Mouse (Mus musculus) forebrain, embryonic 10.5 days (tissue): ENCODE data around the gene Ak2. TPM values are rescaled to one million over a fixed set of nuclear protein-coding genes. Genes with fewer than 3 reads are reported as not detected.

Experiments
- DNase-seq: peaks from one replicate; pipeline ENCODE4 v3.0.0-alpha.2; 2017; ENCODE audit warnings: low spot score; ENCODE audit errors: extremely low spot score
- H3K27ac ChIP-seq: fragments of 300-500 bp; sonication (generic); 2 replicates; pipeline ENCODE4 v1.5.1; 2016; ENCODE audit warnings: mild to moderate bottlenecking
- H3K27me3 ChIP-seq: fragments of 300-500 bp; sonication (generic); 2 replicates; pipeline ENCODE4 v1.6.1; 2016; ENCODE audit warnings: mild to moderate bottlenecking; ENCODE audit not compliant: poor library complexity, severe bottlenecking
- H3K36me3 ChIP-seq: fragments of 300-500 bp; sonication (generic); replicated peaks from 2 replicates; pipeline ENCODE4 v1.6.1; 2016; ENCODE audit warnings: mild to moderate bottlenecking, moderate library complexity
- H3K4me1 ChIP-seq: fragments of 300-500 bp; sonication (generic); 2 replicates; pipeline ENCODE4 v1.6.1; 2016
- H3K4me3 ChIP-seq: fragments of 300-500 bp; sonication (generic); 2 replicates; pipeline ENCODE4 v1.5.1; 2016; ENCODE audit warnings: mild to moderate bottlenecking, moderate library complexity
- H3K9me3 ChIP-seq: fragments of 300-500 bp; sonication (generic); 2 replicates; pipeline ENCODE4 v1.6.1; 2016; ENCODE audit warnings: mild to moderate bottlenecking, moderate library complexity
- WGBS: fragments of 180-500 bp; shearing (Covaris S2); methylation state at CpG from one replicate; pipeline ENCODE4 v1.1.7; 2016; 5-methylcytosine and 5-hydroxymethylcytosine counted together
- polyA plus RNA-seq: library from polyadenylated mRNA; unstranded; fragments of >200 nt; fragmentation: Nextera tagmentation; extraction: Ambion mirVana; gene quantifications from 2 replicates; pipeline ENCODE4 v1.2.1, GENCODE M21; 2016

Ak2 gene
- polyA plus RNA-seq, 1 experiment from 2014 or later = 245 TPM

DNA sequence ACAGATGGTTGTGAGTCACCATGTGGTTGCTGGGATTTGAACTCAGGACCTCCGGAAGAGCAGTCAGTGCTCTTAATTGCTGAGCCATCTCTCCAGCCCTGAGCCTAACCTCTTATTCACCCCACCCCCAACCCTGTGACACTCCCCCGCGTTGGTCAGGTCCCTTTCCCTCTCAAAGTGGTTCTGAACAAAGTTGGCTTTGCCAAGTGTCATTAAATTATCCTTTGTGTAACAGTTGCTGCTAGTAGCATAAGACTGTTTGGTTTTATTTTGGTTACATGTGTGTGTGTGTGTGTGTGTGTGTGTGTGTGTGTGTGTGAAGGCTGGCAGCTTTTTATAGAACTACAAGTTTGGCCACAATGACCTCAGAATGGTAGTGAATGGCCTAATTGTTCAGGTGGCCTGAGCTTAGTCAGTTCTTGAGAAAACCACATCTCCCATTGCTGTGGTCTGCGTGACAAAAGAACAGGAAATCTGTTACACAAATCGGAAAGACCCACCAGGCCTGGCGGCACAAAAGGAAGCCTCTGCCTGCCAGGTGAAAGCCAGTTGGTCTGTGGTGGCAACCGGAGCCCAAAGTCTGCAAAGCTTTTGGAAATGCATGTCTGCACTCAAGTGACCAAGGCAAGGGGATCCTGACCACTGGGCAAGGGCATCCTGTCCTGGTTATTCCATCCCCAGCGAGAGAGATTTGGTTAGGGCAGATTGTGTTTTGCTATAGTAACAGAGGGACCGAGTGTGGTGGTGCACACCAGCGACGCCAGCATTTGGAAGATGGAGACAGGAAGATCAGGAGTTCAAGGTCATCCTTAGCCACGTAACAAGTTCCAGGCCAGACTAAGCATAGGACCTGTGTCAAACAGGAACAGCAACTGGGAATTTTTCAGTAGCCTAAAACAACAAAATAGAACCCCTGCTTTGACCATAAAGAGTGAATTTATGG, 10.6 kb upstream of the Ak2 start:
- Histone ChIP-seq H3K4me3 (no peak overlapping the region), H3K4me1 (0 out of 2 replicates have a peak, but pooled peaks cover 2% of the 10 kb centered on the region), H3K9me3 (no peaks in the 10 kb centered on the region), H3K27me3 (no peaks in the 10 kb centered on the region), H3K36me3 (no peaks in the 10 kb centered on the region), H3K27ac (no peak overlapping the region)
- DNase-seq = no peak
- 81% methylated on average over 12 of the region's 12 CpGs for WGBS

DNA sequence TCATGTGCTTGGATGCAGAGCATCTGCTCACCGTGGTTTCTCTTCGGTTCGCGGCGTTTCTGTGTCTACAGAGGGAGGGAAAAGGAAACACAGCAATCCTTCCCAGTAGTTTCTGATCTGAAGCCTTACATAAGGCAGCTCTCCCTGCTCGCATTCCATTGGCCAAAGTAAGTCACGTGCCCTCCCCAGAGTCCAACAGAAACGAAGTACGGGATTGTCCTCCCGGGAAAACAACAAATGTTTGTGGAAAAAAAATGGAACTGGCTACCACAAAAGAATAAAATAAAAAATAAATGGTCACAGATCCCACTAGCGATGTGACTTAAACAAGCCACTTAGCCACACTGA, 10.0 kb upstream of the Ak2 start:
- H3K27ac ChIP-seq = no peak overlapping the region
- 0 out of 2 replicates have a peak, but pooled peaks cover 2% of the 10 kb centered on the region for H3K4me1 ChIP-seq
- DNase-seq = no peak
- H3K27me3 ChIP-seq = no peaks in the 10 kb centered on the region
- no peaks in the 10 kb centered on the region for H3K36me3 ChIP-seq
- WGBS = 78% methylated on average over 11 of the region's 11 CpGs
- no peak overlapping the region for H3K4me3 ChIP-seq
- H3K9me3 ChIP-seq = no peaks in the 10 kb centered on the region

DNA sequence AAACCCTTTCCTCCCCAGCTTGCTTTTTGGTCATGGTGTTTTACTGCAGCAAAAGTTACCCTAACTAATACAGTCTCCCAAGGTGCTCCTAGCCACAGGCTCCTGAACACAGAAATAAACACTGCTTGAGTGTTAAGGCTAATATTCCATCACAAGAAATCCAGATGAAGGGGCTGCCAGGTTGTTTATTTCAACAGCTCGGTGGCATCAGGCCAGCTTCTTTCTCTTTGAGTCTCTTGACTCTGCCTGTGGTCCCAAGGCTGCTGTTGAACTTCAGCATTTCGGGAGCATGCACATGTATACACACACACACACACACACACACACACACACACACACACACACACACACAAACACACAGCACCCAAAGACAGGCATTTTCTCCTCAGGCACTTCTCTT, 8.6 kb upstream of the Ak2 start:
- Histone ChIP-seq H3K27me3 (no peaks in the 10 kb centered on the region), H3K4me3 (no peak overlapping the region), H3K9me3 (no peaks in the 10 kb centered on the region), H3K27ac (no peak overlapping the region), H3K4me1 (0 out of 2 replicates have a peak, but pooled peaks cover 2% of the 10 kb centered on the region), H3K36me3 (no peaks in the 10 kb centered on the region)
- no peak for DNase-seq
- WGBS = 92% methylated on average over 2 of the region's 2 CpGs

DNA sequence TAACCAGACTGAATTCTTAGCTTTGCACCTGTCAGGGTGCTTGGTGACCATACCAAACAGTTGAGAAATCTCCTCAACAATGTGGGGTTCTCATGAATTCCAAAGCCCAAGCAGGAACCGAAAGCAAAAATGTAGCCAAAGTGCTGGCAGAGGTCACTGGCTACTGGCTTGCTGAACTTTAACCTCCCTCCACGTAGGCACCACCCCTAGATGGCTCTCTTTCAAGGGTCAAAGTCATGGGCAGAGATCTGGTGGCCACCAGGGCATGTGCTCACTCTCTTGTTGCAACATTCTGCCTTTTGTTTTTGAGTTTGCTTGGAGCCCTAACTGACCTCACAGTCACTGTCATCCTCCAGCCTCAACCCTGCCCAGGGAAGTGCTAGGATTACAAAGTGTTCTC, 8.1 kb upstream of the Ak2 start:
- Histone ChIP-seq H3K27me3 (no peaks in the 10 kb centered on the region), H3K36me3 (no peaks in the 10 kb centered on the region), H3K4me3 (no peak overlapping the region), H3K9me3 (no peaks in the 10 kb centered on the region), H3K4me1 (no peaks in the 10 kb centered on the region), H3K27ac (no peak overlapping the region)
- DNase-seq = no peak
- 67% methylated on average over 2 of the region's 2 CpGs for WGBS

DNA sequence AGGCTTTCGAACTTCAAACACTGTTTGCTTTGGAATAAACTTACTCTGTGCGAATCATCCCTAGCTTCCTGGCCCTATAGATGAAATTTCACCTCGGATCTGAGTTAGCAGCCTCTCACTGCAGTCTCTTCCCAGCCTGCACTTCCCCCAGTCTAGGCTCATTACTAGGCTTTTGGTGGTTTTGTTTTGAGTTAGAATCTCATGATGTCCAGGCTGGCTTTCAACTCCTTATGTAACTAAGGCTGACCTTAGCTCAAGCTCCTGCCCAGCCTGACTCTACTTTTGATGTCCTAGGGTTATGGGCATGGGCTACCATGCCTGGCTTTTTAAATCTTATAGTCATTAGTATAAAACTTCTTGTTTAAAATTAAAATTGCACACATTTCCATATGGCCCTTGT, 7.2 kb upstream of the Ak2 start:
- WGBS = 81% methylated on average over 3 of the region's 3 CpGs
- H3K9me3 ChIP-seq = no peaks in the 10 kb centered on the region
- H3K4me1 ChIP-seq = peaks cover 8% of the 10 kb centered on the region
- no peaks in the 10 kb centered on the region for H3K36me3 ChIP-seq
- H3K4me3 ChIP-seq = no peak overlapping the region
- DNase-seq = no peak
- H3K27ac ChIP-seq = no peak overlapping the region
- no peaks in the 10 kb centered on the region for H3K27me3 ChIP-seq

DNA sequence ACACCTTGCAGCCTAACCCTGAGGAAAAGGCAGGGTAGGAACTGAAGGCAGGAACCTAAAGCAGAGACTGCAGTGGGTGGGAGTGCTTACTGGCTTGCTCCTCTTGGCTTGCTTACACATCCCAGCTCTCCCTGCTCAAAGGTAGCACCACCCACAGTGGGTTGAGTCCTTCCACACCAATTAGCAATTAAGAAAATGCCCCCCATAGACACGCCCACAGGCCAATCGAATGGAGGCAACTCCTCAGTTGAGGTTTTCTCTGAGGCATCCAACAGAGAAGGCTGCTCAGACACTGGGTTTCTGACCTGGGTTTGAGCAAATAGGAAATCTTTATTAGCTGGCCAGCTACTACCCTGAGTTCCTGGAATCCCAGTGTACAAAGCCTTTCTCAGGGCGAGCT, 2.8 kb upstream of the Ak2 start:
- 55% methylated on average over 3 of the region's 3 CpGs for WGBS
- Histone ChIP-seq H3K27ac (no peak overlapping the region), H3K4me3 (no peak overlapping the region), H3K9me3 (no peaks in the 10 kb centered on the region), H3K36me3 (no peaks in the 10 kb centered on the region), H3K27me3 (peaks cover 12% of the 10 kb centered on the region; the same call in 1 of the 2 replicates), H3K4me1 (peaks cover 23% of the 10 kb centered on the region)
- no peak for DNase-seq

DNA sequence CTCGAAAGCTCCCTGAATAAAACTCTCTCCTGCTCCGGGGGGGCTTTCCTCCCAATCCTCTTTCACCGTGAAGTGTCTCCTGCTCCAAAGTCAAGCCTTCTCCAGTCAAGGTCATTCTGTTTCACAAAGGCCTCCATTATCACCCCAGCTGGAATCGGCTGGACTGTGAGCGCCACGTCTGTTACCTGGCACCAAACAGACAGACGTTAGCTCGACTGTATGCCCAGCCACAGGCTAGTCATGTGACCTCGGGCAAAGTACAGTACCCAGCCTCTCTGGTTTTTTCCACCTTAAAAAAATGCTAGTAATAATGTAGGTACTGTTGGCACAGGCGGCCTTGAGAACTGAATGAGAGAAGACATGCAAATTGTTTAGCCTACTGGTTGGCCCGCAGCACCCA, 2.1 kb upstream of the Ak2 start:
- no peaks in the 10 kb centered on the region for H3K9me3 ChIP-seq
- no peak overlapping the region for H3K4me3 ChIP-seq
- no peaks in the 10 kb centered on the region; the same call in 1 of the 2 replicates for H3K36me3 ChIP-seq
- peaks cover 30% of the 10 kb centered on the region for H3K4me1 ChIP-seq
- WGBS = 70% methylated on average over 11 of the region's 11 CpGs
- no peak for DNase-seq
- no peak overlapping the region for H3K27ac ChIP-seq
- peaks cover 12% of the 10 kb centered on the region; the same call in 1 of the 2 replicates for H3K27me3 ChIP-seq

DNA sequence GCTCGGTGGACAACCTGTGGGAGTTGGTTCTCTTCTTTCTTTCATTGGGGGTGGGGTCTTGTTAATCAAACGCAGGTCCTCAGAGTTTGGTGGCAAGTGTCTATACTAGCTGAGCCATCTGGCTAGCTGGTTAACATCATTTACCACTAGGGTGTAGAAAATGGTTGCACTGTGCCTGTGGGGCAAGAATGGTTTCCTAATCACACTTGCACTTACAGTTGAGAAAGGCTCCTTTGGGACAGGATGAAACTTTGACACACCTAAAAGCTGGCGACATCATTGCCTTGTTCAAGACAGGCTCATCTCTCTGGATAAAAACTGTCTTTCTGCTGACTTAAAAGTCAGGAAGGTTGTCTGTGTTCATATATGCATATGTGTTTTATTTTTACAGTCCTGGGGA, 418 bp downstream of the Ak2 start:
- 91% methylated on average over 3 of the region's 3 CpGs for WGBS
- Histone ChIP-seq H3K4me3 (no peak overlapping the region), H3K9me3 (no peaks in the 10 kb centered on the region), H3K4me1 (peaks cover 39% of the 10 kb centered on the region), H3K27me3 (peaks cover 12% of the 10 kb centered on the region; the same call in 1 of the 2 replicates), H3K27ac (no peak overlapping the region), H3K36me3 (peaks cover 23% of the 10 kb centered on the region)
- DNase-seq = no peak

DNA sequence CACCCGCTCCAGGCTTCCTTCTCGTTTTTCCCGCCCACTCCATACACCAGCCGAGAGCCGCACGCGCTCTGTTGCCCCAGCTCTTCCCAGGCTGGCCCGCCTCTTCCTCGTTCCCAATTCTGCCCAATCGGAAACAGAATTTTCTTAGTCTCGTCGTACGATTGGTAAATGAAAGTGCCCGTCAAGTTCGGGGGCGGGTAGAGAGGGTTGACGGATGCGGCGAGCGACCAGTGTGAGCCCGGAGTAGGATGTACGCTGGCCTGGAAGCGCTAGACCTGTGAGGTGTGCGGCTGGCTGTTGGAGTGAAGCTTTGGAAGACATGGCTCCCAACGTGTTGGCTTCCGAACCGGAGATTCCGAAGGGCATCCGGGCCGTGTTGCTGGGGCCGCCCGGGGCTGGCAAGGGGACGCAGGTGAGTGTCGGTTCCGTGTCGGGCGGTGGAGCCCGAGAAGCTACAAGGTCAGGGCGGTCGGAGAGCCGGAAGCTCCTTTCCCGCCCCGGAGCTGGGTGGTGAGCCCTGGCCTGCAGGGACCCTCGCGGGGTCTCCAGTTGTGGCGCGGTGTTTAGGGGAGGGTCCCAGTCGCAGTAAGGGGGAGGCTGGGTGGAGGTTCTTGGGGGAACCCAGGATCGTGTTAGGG, 1.4 kb downstream of the Ak2 start:
- WGBS = under 1% methylated on average over 49 of the region's 49 CpGs
- Histone ChIP-seq H3K4me1 (peaks cover 39% of the 10 kb centered on the region), H3K27ac (peak overlapping the region; percentile 90), H3K9me3 (no peaks in the 10 kb centered on the region), H3K4me3 (peak overlapping the region; percentile 82), H3K27me3 (peaks cover 12% of the 10 kb centered on the region; the same call in 1 of the 2 replicates), H3K36me3 (peaks cover 32% of the 10 kb centered on the region)
- DNase-seq = peak; percentile 95

DNA sequence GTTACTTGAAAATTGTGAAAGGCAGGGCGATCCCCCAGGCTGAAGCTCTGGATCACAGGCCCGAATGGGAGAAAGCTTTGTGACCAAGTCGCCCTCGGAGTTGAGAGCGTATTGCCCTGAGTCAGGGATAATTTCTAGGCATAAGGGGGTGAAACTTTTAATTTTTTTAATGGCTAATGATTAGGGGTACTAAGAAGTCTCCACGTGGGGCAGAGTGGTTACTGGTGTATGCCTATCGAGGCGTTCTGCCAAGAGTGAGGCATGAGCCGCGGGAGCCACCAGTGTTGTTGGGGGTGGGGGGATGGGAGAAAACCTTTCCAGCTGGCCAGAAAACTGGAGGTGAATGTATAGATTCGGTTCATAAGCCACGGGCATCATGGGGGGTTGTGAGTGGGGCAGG, 1.9 kb downstream of the Ak2 start:
- H3K27ac ChIP-seq = peak overlapping the region; percentile 90
- WGBS = 4% methylated on average over 12 of the region's 12 CpGs
- H3K4me3 ChIP-seq = peak overlapping the region; percentile 82
- H3K4me1 ChIP-seq = peaks cover 39% of the 10 kb centered on the region
- DNase-seq = no peak
- peaks cover 38% of the 10 kb centered on the region for H3K36me3 ChIP-seq
- no peaks in the 10 kb centered on the region for H3K9me3 ChIP-seq
- peaks cover 12% of the 10 kb centered on the region; the same call in 1 of the 2 replicates for H3K27me3 ChIP-seq

DNA sequence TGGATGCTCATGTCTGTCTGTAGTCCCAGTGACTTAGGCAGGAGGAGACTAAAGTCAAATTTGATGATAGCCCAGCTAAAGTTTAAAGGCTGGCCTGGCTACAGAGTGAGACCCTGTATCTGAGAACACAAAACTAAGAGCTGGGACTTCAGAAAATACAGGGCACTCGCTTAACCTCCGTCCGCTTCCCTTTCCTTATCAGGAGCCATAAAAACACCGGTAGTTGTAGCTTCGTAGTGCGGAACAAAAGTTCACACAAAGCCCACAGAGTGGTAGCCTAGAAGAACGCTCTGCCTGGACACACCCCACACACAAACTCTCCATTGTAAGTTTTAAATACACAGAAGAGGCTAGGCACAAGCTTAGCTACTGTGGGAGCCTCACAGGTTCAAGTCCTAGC, 3.5 kb downstream of the Ak2 start:
- 92% methylated on average over 7 of the region's 7 CpGs for WGBS
- no peak for DNase-seq
- Histone ChIP-seq H3K4me3 (no peak overlapping the region), H3K27me3 (peaks cover 12% of the 10 kb centered on the region; the same call in 1 of the 2 replicates), H3K36me3 (peaks cover 53% of the 10 kb centered on the region), H3K4me1 (peaks cover 29% of the 10 kb centered on the region), H3K27ac (no peak overlapping the region), H3K9me3 (no peaks in the 10 kb centered on the region)

DNA sequence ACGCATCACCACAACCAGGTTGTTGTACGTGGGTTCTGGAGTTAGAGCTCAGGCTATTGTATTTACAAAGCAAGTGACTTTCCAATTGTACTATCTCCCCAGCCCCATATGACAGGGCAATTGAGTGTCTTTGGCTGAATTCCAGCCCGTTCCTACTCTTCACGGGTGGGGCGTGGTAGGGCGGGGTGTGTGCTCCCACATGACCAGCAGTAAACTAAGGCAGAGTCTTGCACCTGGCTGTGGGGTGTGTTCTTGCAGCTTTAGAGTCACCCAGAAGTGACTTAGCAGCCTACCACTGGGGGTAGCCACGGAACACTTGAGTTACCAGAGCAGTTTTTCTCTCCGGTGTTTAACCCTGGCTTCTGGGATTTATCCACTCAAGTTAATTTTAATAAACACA, 5.5 kb downstream of the Ak2 start:
- Histone ChIP-seq H3K27ac (no peak overlapping the region), H3K4me1 (peaks cover 29% of the 10 kb centered on the region), H3K9me3 (no peaks in the 10 kb centered on the region), H3K36me3 (peaks cover 74% of the 10 kb centered on the region), H3K4me3 (no peak overlapping the region), H3K27me3 (peaks cover 3% of the 10 kb centered on the region; the same call in 1 of the 2 replicates)
- no peak for DNase-seq
- 93% methylated on average over 8 of the region's 8 CpGs for WGBS

DNA sequence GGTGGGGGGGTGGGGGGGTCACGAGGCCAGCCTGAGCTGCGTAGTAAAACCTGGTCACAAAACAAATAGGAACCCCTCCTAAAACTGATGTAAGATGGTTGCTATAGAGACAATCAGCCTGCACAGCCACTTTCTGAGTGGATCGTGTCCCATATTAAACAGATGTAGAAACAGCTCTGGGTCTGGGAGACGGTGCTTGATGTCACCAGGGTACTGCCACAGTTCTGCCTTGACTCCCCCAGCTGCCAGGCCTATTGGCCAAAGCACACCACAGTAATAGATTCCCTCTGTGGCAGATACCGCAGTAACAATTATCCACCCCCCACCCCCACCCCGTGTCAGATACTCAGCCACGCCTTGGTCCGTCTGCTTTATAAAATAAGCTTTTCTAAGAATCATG, 6.6 kb downstream of the Ak2 start:
- WGBS = 93% methylated on average over 8 of the region's 8 CpGs
- no peak for DNase-seq
- H3K27ac ChIP-seq = no peak overlapping the region
- no peak overlapping the region for H3K4me3 ChIP-seq
- H3K36me3 ChIP-seq = peaks cover 85% of the 10 kb centered on the region
- H3K27me3 ChIP-seq = no peaks in the 10 kb centered on the region
- H3K9me3 ChIP-seq = no peaks in the 10 kb centered on the region
- peaks cover 22% of the 10 kb centered on the region for H3K4me1 ChIP-seq
